Mouse (Mus musculus) gastrocnemius, postnatal 36 days (tissue): ENCODE data around the gene Slc5a4b. TPM values are rescaled to one million over a fixed set of nuclear protein-coding genes. Genes with fewer than 3 reads are reported as not detected.

Experiments used
- microRNA-seq, 2 experiments: library from miRNA; unstranded; fragments of <30 nt; microRNA quantifications; one replicate each; pipeline ENCODE4 v1.2.0; 2021
- total RNA-seq, 2 experiments: library from RNA; stranded (reverse); gene quantifications; 2 replicates each; pipeline ENCODE4 v1.2.3; 2021

Slc5a4b gene
- total RNA-seq, 2 experiments from 2014 or later: not detected

Small RNA genes lying within 50 kb of the gene (microRNA-seq; reads per million reads assigned to microRNA genes)
- gene Mir6409: 0 reads per million in 2 experiments

Other genes with a start within 250 kb of the Slc5a4b start
- not detected for gene Derl3, start 217.5 kb downstream of the Slc5a4b start, total RNA-seq
- 10 to 100 TPM; 10.8 to 12.2 TPM for gene Smarcb1, start 189.3 kb downstream of the Slc5a4b start, total RNA-seq
- 1,000 to 10,000 TPM; 1,320 to 1,585 TPM for gene Chchd10, start 177.8 kb downstream of the Slc5a4b start, total RNA-seq
- gene Mmp11, start 174.5 kb downstream of the Slc5a4b start, total RNA-seq: 1 to 10 TPM; 2.1 to 2.3 TPM
- gene Gm867, start 170.3 kb downstream of the Slc5a4b start, total RNA-seq: not detected
- not detected for gene Vpreb3, start 167.9 kb downstream of the Slc5a4b start, total RNA-seq
- gene Gm5134, start 156.4 kb downstream of the Slc5a4b start, total RNA-seq: not detected
- 1 to 10 TPM; 6.5 to 7.4 TPM for gene Zfp280b, start 78.3 kb downstream of the Slc5a4b start, total RNA-seq
- not detected for gene Slc5a4a, start 36.5 kb upstream of the Slc5a4b start, total RNA-seq
- gene Prmt2, start 126.9 kb upstream of the Slc5a4b start, total RNA-seq: 1 to 10 TPM; 1.7 to 2.7 TPM
- gene S100b, start 142.9 kb upstream of the Slc5a4b start, total RNA-seq: 1 to 10 TPM; 1.2 to 3.5 TPM
- gene Dip2a, start 234.3 kb upstream of the Slc5a4b start, total RNA-seq: 1 to 10 TPM; 3.9 to 5.3 TPM